Mouse (Mus musculus) embryonic facial prominence, embryonic 14.5 days (tissue): ENCODE results near the gene Mob3a. TPM values are rescaled to one million over a fixed set of nuclear protein-coding genes. Genes with fewer than 3 reads are reported as not detected.

Experiments used
- ATAC-seq: fragments of 200-750 bp; cut with Nextera tagmentation; 2 replicates; pipeline ENCODE4 v1.8.0; 2017; ENCODE audit warnings: low read depth, moderate number of reproducible peaks, moderate TSS enrichment
- DNase-seq: peaks from one replicate; pipeline ENCODE4 v3.0.0-alpha.2; 2015; ENCODE audit warnings: low spot score
- H3K27ac ChIP-seq: fragments of 300-500 bp; sonication (generic); replicated peaks from 2 replicates; pipeline ENCODE4 v1.5.1; 2014; ENCODE audit warnings: low read depth, mild to moderate bottlenecking, low read length, moderate library complexity
- H3K27me3 ChIP-seq: fragments of 300-500 bp; sonication (generic); replicated peaks from 2 replicates; pipeline ENCODE4 v1.6.1; 2014; ENCODE audit warnings: low read length; ENCODE audit not compliant: control insufficient read depth, insufficient read depth
- H3K36me3 ChIP-seq: fragments of 300-500 bp; sonication (generic); 2 replicates; pipeline ENCODE4 v1.6.1; 2014; ENCODE audit warnings: low read length, mixed read lengths; ENCODE audit not compliant: control insufficient read depth, insufficient read depth
- H3K4me1 ChIP-seq: fragments of 300-500 bp; sonication (generic); 2 replicates; pipeline ENCODE4 v1.6.1; 2014; ENCODE audit warnings: antibody characterized with exemption, low read length; ENCODE audit not compliant: control insufficient read depth, insufficient read depth
- H3K4me2 ChIP-seq: fragments of 300-500 bp; sonication (generic); 2 replicates; pipeline ENCODE4 v1.6.1; 2014; ENCODE audit warnings: low read depth, mild to moderate bottlenecking, low read length, moderate library complexity, mixed read lengths
- H3K4me3 ChIP-seq: fragments of 300-500 bp; sonication (generic); 2 replicates; pipeline ENCODE4 v1.5.1; 2014; ENCODE audit warnings: low read depth, mild to moderate bottlenecking, low read length
- H3K9ac ChIP-seq: fragments of 300-500 bp; sonication (generic); 2 replicates; pipeline ENCODE4 v1.6.1; 2014; ENCODE audit warnings: low read depth, mild to moderate bottlenecking, low read length, moderate library complexity, mixed read lengths
- H3K9me3 ChIP-seq: fragments of 300-500 bp; sonication (generic); 2 replicates; pipeline ENCODE4 v1.6.1; 2016; ENCODE audit warnings: low read length; ENCODE audit not compliant: control insufficient read depth
- WGBS: fragments of 180-500 bp; shearing (Covaris S2); extraction: QIAGEN DNeasy Blood & Tissue Kit; methylation state at CpG from one replicate; pipeline ENCODE4 v1.1.7; 2014; 5-methylcytosine and 5-hydroxymethylcytosine counted together
- polyA plus RNA-seq: library from polyadenylated mRNA; unstranded; fragments of >200 nt; fragmentation: Nextera tagmentation; extraction: Ambion mirVana; gene quantifications from 2 replicates; pipeline ENCODE4 v1.2.1, GENCODE M21; 2014

Mob3a gene
- polyA plus RNA-seq, 1 experiment from 2014 or later, result 31.2 TPM

GRCm38 (mm10) chr10:80684214-80684613, 17.6 kb downstream of the Mob3a start:
- Histone ChIP-seq H3K4me3 (no peak overlapping the region), H3K9me3 (no peaks in the 10 kb centered on the region), H3K4me2 (no peak overlapping the region), H3K27me3 (no peaks in the 10 kb centered on the region), H3K36me3 (peaks cover 41% of the 10 kb centered on the region), H3K9ac (no peak overlapping the region), H3K27ac (no peak overlapping the region), H3K4me1 (peaks cover 4% of the 10 kb centered on the region; the same call in 1 of the 2 replicates)
- ATAC-seq (no peak), DNase-seq (peak; percentile 57)
- WGBS, result 63% methylated on average over 5 of the region's 6 CpGs

- WGBS, result 95% methylated on average over 1 of the region's 1 CpGs
- H3K4me2 ChIP-seq, result no peak overlapping the region
- no peaks in the 10 kb centered on the region for H3K27me3 ChIP-seq
- peaks cover 35% of the 10 kb centered on the region for H3K36me3 ChIP-seq
- H3K9ac ChIP-seq, result no peak overlapping the region
- H3K9me3 ChIP-seq, result no peaks in the 10 kb centered on the region
- no peak for DNase-seq
- ATAC-seq, result no peak
- peaks cover 5% of the 10 kb centered on the region; the same call in 1 of the 2 replicates for H3K4me1 ChIP-seq
- no peak overlapping the region for H3K27ac ChIP-seq
- no peak overlapping the region for H3K4me3 ChIP-seq
Measured at GRCm38 (mm10) chr10:80683647-80684046, 18.1 kb downstream of the Mob3a start.

GRCm38 (mm10) chr10:80682003-80682402, 19.8 kb downstream of the Mob3a start:
- Histone ChIP-seq H3K4me1 (peaks cover 21% of the 10 kb centered on the region), H3K36me3 (peaks cover 28% of the 10 kb centered on the region), H3K27ac (no peak overlapping the region), H3K27me3 (no peaks in the 10 kb centered on the region), H3K4me3 (no peak overlapping the region), H3K9ac (no peak overlapping the region), H3K9me3 (no peaks in the 10 kb centered on the region), H3K4me2 (no peak overlapping the region)
- WGBS, result 93% methylated on average over 6 of the region's 6 CpGs
- no peak for DNase-seq
- no peak for ATAC-seq

- Histone ChIP-seq H3K4me3 (no peak overlapping the region), H3K27ac (no peak overlapping the region), H3K9ac (peak overlapping the region; percentile 25; the same call in 1 of the 2 replicates), H3K36me3 (peaks cover 10% of the 10 kb centered on the region; the same call in 1 of the 2 replicates), H3K27me3 (no peaks in the 10 kb centered on the region), H3K4me1 (peaks cover 23% of the 10 kb centered on the region), H3K4me2 (no peak overlapping the region), H3K9me3 (no peaks in the 10 kb centered on the region)
- WGBS, result 67% methylated on average over 2 of the region's 2 CpGs
- no peak for ATAC-seq
- no peak for DNase-seq
Measured at GRCm38 (mm10) chr10:80680260-80680696, 21.5 kb downstream of the Mob3a start.

GRCm38 (mm10) chr10:80679556-80680259, 22.1 kb downstream of the Mob3a start:
- Histone ChIP-seq H3K27ac (peak overlapping the region; percentile 28; the same call in 1 of the 2 replicates), H3K4me3 (no peak overlapping the region), H3K36me3 (peaks cover 8% of the 10 kb centered on the region; the same call in 1 of the 2 replicates), H3K4me2 (no peak overlapping the region), H3K9me3 (no peaks in the 10 kb centered on the region), H3K27me3 (no peaks in the 10 kb centered on the region), H3K9ac (peak overlapping the region; percentile 25; the same call in 1 of the 2 replicates), H3K4me1 (peaks cover 26% of the 10 kb centered on the region)
- ATAC-seq (no peak), DNase-seq (no peak)
- WGBS, result 63% methylated on average over 9 of the region's 9 CpGs

GRCm38 (mm10) chr10:80678601-80679377, 23.0 kb downstream of the Mob3a start:
- no peak overlapping the region for H3K4me3 ChIP-seq
- H3K27ac ChIP-seq, result peak overlapping the region; percentile 98
- H3K9ac ChIP-seq, result peak overlapping the region; percentile 35; the same call in 1 of the 2 replicates
- ATAC-seq, result no peak
- no peaks in the 10 kb centered on the region for H3K9me3 ChIP-seq
- WGBS, result 62% methylated on average over 8 of the region's 10 CpGs
- peak; percentile 52 for DNase-seq
- H3K4me1 ChIP-seq, result peaks cover 35% of the 10 kb centered on the region
- H3K36me3 ChIP-seq, result peaks cover 12% of the 10 kb centered on the region; the same call in 1 of the 2 replicates
- H3K27me3 ChIP-seq, result no peaks in the 10 kb centered on the region
- H3K4me2 ChIP-seq, result peak overlapping the region; percentile 13; the same call in 1 of the 2 replicates

- WGBS, result 15% methylated on average over 8 of the region's 8 CpGs
- peak within 1 kb of the TSS; percentile 83 for H3K4me2 ChIP-seq
- peaks cover 41% of the 10 kb centered on the region for H3K4me1 ChIP-seq
- H3K27me3 ChIP-seq, result no peaks in the 10 kb centered on the region
- H3K36me3 ChIP-seq, result peaks cover 14% of the 10 kb centered on the region
- peak; percentile 39 for ATAC-seq
- H3K9me3 ChIP-seq, result no peaks in the 10 kb centered on the region
- peak within 1 kb of the TSS; percentile 99 for H3K4me3 ChIP-seq
- DNase-seq, result peak; percentile 95
- peak within 1 kb of the TSS; percentile 98 for H3K27ac ChIP-seq
- peak within 1 kb of the TSS; percentile 85 for H3K9ac ChIP-seq
Measured at GRCm38 (mm10) chr10:80677942-80678436, 23.8 kb downstream of the Mob3a start, which contains the start of gene Mknk2. Gene Mknk2, minus strand, starts transcription at chr10:80678112.

GRCm38 (mm10) chr10:80677128-80677875, 24.5 kb downstream of the Mob3a start:
- 28% methylated on average over 9 of the region's 9 CpGs for WGBS
- H3K4me3 ChIP-seq, result peak overlapping the region; percentile 99
- H3K4me2 ChIP-seq, result peak overlapping the region; percentile 83
- no peaks in the 10 kb centered on the region for H3K27me3 ChIP-seq
- no peaks in the 10 kb centered on the region for H3K9me3 ChIP-seq
- H3K4me1 ChIP-seq, result peaks cover 41% of the 10 kb centered on the region
- H3K27ac ChIP-seq, result peak overlapping the region; percentile 98
- H3K9ac ChIP-seq, result peak overlapping the region; percentile 85
- peaks cover 20% of the 10 kb centered on the region for H3K36me3 ChIP-seq
- ATAC-seq, result no peak
- DNase-seq, result peak; percentile 41
